Mouse (Mus musculus) forebrain, embryonic 11.5 days (tissue): ENCODE results near the gene Mvk. TPM values are rescaled to one million over a fixed set of nuclear protein-coding genes. Genes with fewer than 3 reads are reported as not detected.

ENCODE experiments used
- ATAC-seq: fragments of 200-750 bp; cut with Nextera tagmentation; replicated peaks from 2 replicates; pipeline ENCODE4 v1.8.0; 2017; ENCODE audit warnings: moderate TSS enrichment; ENCODE audit not compliant: low FRiP score
- DNase-seq: peaks from one replicate; pipeline ENCODE4 v3.0.0-alpha.2; 2017; ENCODE audit warnings: low spot score
- H3K27ac ChIP-seq: fragments of 300-500 bp; sonication (generic); 2 replicates; pipeline ENCODE4 v1.5.1; 2014; ENCODE audit warnings: low read depth, low read length
- H3K27me3 ChIP-seq: fragments of 300-500 bp; sonication (generic); 2 replicates; pipeline ENCODE4 v1.6.1; 2014; ENCODE audit warnings: mild to moderate bottlenecking, low read length, mixed read lengths; ENCODE audit not compliant: control insufficient read depth, insufficient read depth
- H3K36me3 ChIP-seq: fragments of 300-500 bp; sonication (generic); 2 replicates; pipeline ENCODE4 v1.6.1; 2014; ENCODE audit warnings: mild to moderate bottlenecking, low read length, moderate library complexity, mixed read lengths; ENCODE audit not compliant: control insufficient read depth, insufficient read depth
- H3K4me1 ChIP-seq: fragments of 300-500 bp; sonication (generic); replicated peaks from 2 replicates; pipeline ENCODE4 v1.6.1; 2014; ENCODE audit warnings: low read length, mixed read lengths; ENCODE audit not compliant: control insufficient read depth, insufficient read depth
- H3K4me2 ChIP-seq: fragments of 300-500 bp; sonication (generic); 2 replicates; pipeline ENCODE4 v1.6.1; 2014; ENCODE audit warnings: low read depth, mild to moderate bottlenecking, low read length, moderate library complexity, mixed read lengths; ENCODE audit not compliant: severe bottlenecking
- H3K4me3 ChIP-seq: fragments of 300-500 bp; sonication (generic); 2 replicates; pipeline ENCODE4 v1.5.1; 2014; ENCODE audit warnings: low read depth, low read length
- H3K9ac ChIP-seq: fragments of 300-500 bp; sonication (generic); 2 replicates; pipeline ENCODE4 v1.6.1; 2014; ENCODE audit warnings: low read length
- H3K9me3 ChIP-seq: fragments of 300-500 bp; sonication (generic); 2 replicates; pipeline ENCODE4 v1.6.1; 2016; ENCODE audit warnings: low read length, mixed read lengths; ENCODE audit not compliant: control insufficient read depth
- WGBS: fragments of 180-500 bp; shearing (Covaris S2); extraction: QIAGEN DNeasy Blood & Tissue Kit; methylation state at CpG from one replicate; pipeline ENCODE4 v1.1.7; 2014; 5-methylcytosine and 5-hydroxymethylcytosine counted together
- microRNA-seq: library from miRNA; unstranded; fragments of <30 nt; microRNA quantifications from one replicate; pipeline ENCODE4, GENCODE M21; 2016; ENCODE audit not compliant: insufficient number of aligned reads
- polyA plus RNA-seq: library from polyadenylated mRNA; unstranded; fragments of >200 nt; fragmentation: Nextera tagmentation; extraction: Ambion mirVana; gene quantifications from 2 replicates; pipeline ENCODE4 v1.2.1, GENCODE M21; 2014

The Mvk gene
- polyA plus RNA-seq, 1 experiment from 2014 or later: 58.3 TPM

DNA sequence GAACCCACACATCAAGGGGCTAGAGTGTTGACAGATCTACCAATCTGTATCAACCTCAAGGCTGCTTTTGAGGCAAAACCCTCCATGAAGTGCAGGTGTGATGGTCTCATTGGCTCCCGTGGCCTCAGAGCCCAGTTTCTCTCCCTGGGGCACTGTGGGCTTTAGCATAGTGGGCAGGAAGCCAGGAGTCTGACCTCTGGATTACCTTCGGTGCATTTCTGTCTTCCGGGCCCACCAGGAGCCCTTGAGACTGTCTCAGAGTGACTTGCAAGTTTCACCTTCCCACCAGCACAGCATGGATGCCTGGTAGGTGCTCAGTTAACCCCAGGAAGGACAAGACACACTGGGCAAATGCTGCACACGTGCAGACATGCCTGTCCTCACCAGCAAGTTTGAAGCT lies 63.9 kb downstream of the Mvk start:
- ATAC-seq (no peak), DNase-seq (no peak)
- Histone ChIP-seq H3K9me3 (no peaks in the 10 kb centered on the region), H3K27me3 (no peaks in the 10 kb centered on the region), H3K9ac (no peak overlapping the region), H3K4me1 (no peaks in the 10 kb centered on the region; the same call in 1 of the 2 replicates), H3K36me3 (no peaks in the 10 kb centered on the region), H3K4me3 (no peak overlapping the region), H3K27ac (no peak overlapping the region), H3K4me2 (no peak overlapping the region)
- 85% methylated on average over 4 of the region's 4 CpGs for WGBS

DNA sequence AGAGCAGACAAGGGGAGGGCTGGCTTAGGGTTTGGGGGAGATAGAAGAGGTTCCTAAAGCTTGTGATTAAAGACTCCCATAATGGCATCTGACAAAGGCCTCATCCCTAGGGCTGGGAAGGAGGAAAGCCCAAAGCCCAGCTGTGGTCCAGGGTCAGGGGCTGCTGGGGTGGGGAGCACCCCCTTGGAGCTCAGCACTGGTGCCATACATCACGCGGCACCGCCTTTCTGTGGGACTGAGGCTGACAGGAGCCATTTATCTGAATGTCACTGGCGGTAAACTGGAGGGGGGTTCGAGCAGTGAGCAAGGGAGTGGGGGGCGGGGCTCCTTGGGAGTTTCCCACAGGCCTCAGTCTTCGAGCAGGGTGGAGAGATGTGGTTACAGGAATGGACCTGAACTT lies 65.4 kb downstream of the Mvk start:
- Histone ChIP-seq H3K4me1 (peaks cover 5% of the 10 kb centered on the region), H3K9ac (no peak overlapping the region), H3K36me3 (no peaks in the 10 kb centered on the region), H3K4me2 (no peak overlapping the region), H3K9me3 (no peaks in the 10 kb centered on the region), H3K27me3 (no peaks in the 10 kb centered on the region), H3K4me3 (no peak overlapping the region), H3K27ac (no peak overlapping the region)
- no peak for DNase-seq
- WGBS: 82% methylated on average over 7 of the region's 7 CpGs
- no peak for ATAC-seq

Small RNAs within 50 kb of the gene (microRNA-seq; reads per million reads assigned to microRNA genes)
- gene Mir7027: not detected

Other genes starting within 250 kb of the Mvk start
- 0.25 and 0.60 TPM in 2 replicates for gene Foxn4, start 170.5 kb upstream of the Mvk start, polyA plus RNA-seq
- 0.91 and 0.97 TPM in 2 replicates for gene Myo1h, start 155.1 kb upstream of the Mvk start, polyA plus RNA-seq
- gene Kctd10, start 63.8 kb upstream of the Mvk start, polyA plus RNA-seq: 86.4 and 93.3 TPM in 2 replicates
- gene Ube3b, start 63.7 kb upstream of the Mvk start, polyA plus RNA-seq: 52.9 and 59.6 TPM in 2 replicates
- gene Mmab, start 209 bp upstream of the Mvk start, polyA plus RNA-seq: 27.7 and 30.6 TPM in 2 replicates
- 8.7 and 9.4 TPM in 2 replicates for gene Fam222a, start 123.7 kb downstream of the Mvk start, polyA plus RNA-seq
- gene Trpv4, start 214.2 kb downstream of the Mvk start, polyA plus RNA-seq: 0.17 and 0.53 TPM in 2 replicates
- 78.3 and 81.9 TPM in 2 replicates for gene Gltp, start 246.7 kb downstream of the Mvk start, polyA plus RNA-seq